Mouse (Mus musculus) intestine, postnatal 0 days (tissue): Measurements from ENCODE around the gene Magi2. TPM values are rescaled to one million over a fixed set of nuclear protein-coding genes. Genes with fewer than 3 reads are reported as not detected.

Experiments used
- ATAC-seq: fragments of 200-750 bp; cut with Nextera tagmentation; 2 replicates; pipeline ENCODE4 v1.8.0; 2017; ENCODE audit warnings: mild to moderate bottlenecking, moderate TSS enrichment, moderate library complexity
- H3K27ac ChIP-seq: fragments of 300-500 bp; sonication (generic); 2 replicates; pipeline ENCODE4 v1.5.1; 2014; ENCODE audit warnings: mild to moderate bottlenecking, low read depth, low read length, moderate library complexity
- H3K27me3 ChIP-seq: fragments of 300-500 bp; sonication (generic); replicated peaks from 2 replicates; pipeline ENCODE4 v1.6.1; 2014; ENCODE audit warnings: low read length, mixed read lengths; ENCODE audit not compliant: control insufficient read depth, insufficient read depth
- H3K36me3 ChIP-seq: fragments of 300-500 bp; sonication (generic); 2 replicates; pipeline ENCODE4 v1.6.1; 2014; ENCODE audit warnings: mild to moderate bottlenecking, moderate library complexity; ENCODE audit not compliant: control insufficient read depth, insufficient read depth
- H3K4me1 ChIP-seq: fragments of 300-500 bp; sonication (generic); replicated peaks from 2 replicates; pipeline ENCODE4 v1.6.1; 2014; ENCODE audit warnings: antibody characterized with exemption, low read length, mixed read lengths; ENCODE audit not compliant: control insufficient read depth, insufficient read depth
- H3K4me2 ChIP-seq: fragments of 300-500 bp; sonication (generic); replicated peaks from 2 replicates; pipeline ENCODE4 v1.6.1; 2014; ENCODE audit warnings: low read depth, mild to moderate bottlenecking, moderate library complexity
- H3K4me3 ChIP-seq: fragments of 300-500 bp; sonication (generic); 2 replicates; pipeline ENCODE4 v1.5.1; 2014; ENCODE audit warnings: low read depth, low read length
- H3K9ac ChIP-seq: fragments of 300-500 bp; sonication (generic); 2 replicates; pipeline ENCODE4 v1.6.1; 2014; ENCODE audit warnings: mild to moderate bottlenecking, low read depth, low read length
- H3K9me3 ChIP-seq: fragments of 300-500 bp; sonication (generic); 2 replicates; pipeline ENCODE4 v1.6.1; 2016; ENCODE audit warnings: mixed run types; ENCODE audit not compliant: control insufficient read depth
- CTCF ChIP-seq: sonication (generic); IDR thresholded peaks from 2 replicates; pipeline ENCODE4 v1.5.1; 2016; ENCODE audit warnings: low read depth, mild to moderate bottlenecking, control low read depth, antibody characterized with exemption, moderate library complexity
- WGBS: fragments of 180-500 bp; shearing (Covaris S2); extraction: QIAGEN DNeasy Blood & Tissue Kit; methylation state at CpG from one replicate; pipeline ENCODE4 v1.1.7; 2014; 5-methylcytosine and 5-hydroxymethylcytosine counted together
- polyA plus RNA-seq: library from polyadenylated mRNA; unstranded; fragments of >200 nt; fragmentation: Nextera tagmentation; extraction: Ambion mirVana; gene quantifications from 2 replicates; pipeline ENCODE4 v1.2.1, GENCODE M21; 2015

The Magi2 gene
- polyA plus RNA-seq, 1 experiment from 2014 or later: 1.0 TPM

DNA sequence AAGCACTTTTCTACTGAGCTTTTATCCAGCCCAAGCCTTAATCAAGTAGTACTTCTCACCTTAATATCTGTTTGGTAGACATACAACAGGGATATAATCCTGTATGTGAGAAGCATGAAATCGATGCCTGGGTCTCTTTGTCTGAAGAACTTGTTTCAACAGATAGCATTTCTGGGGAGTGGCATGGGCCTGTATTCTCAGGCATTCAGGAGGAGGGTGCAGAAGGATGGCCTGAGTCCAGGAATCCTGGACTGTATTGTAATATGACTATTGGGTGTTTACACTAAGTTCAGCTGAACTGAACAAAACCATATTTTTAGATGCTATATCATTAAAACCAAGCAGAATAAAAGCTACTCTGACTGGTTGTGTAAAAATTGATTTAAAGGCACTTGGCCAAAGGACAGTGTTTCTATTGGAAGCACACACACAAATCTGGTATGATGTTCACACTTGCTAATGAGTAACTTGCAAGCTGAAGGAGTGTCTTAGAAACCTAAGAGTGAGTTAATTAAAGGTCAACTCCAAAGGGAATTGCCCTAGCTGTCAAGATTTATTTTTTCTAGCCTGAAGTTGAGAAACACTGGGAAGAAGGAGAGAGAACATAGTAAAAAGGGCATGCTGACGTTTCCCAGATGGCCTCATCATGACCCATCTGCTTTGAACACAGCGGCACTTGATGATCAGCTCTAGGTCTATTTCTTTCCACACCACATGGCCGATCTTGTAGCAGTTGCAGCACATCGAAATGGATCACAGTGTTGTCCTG, 829.4 kb downstream of the Magi2 start:
- Histone ChIP-seq H3K4me3 (no peak overlapping the region), H3K9ac (no peak overlapping the region), H3K4me2 (no peak overlapping the region), H3K4me1 (no peaks in the 10 kb centered on the region), H3K36me3 (no peaks in the 10 kb centered on the region), H3K27ac (no peak overlapping the region), H3K9me3 (no peaks in the 10 kb centered on the region), H3K27me3 (no peaks in the 10 kb centered on the region)
- no peak for TF ChIP-seq CTCF
- no peak for ATAC-seq
- WGBS: 48% methylated on average over 5 of the region's 5 CpGs

DNA sequence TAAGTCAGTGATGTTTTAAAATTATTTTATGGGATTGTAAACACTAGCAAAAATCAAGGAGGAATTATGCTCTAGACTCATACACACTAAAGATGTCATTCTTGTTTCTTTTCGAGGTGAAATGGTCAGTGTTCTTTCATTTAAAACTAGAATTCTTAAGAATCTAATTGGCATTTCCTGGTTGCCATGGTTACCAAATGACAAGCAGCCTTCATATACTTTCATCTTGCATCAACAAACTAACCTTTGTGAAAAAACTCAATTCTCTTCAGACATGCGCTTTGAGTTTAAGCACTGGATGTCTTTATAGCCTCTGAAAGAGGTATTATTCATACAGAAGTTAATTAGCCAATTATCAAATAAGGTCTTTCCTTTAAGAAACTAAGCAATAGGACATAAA, 830.0 kb downstream of the Magi2 start:
- no peaks in the 10 kb centered on the region for H3K9me3 ChIP-seq
- no peak overlapping the region for H3K9ac ChIP-seq
- no peak for ATAC-seq
- no peaks in the 10 kb centered on the region for H3K36me3 ChIP-seq
- H3K4me2 ChIP-seq: no peak overlapping the region
- no peak for TF ChIP-seq CTCF
- no peaks in the 10 kb centered on the region for H3K27me3 ChIP-seq
- no peak overlapping the region for H3K4me3 ChIP-seq
- H3K4me1 ChIP-seq: no peaks in the 10 kb centered on the region
- no peak overlapping the region for H3K27ac ChIP-seq
- 70% methylated on average over 2 of the region's 2 CpGs for WGBS

DNA sequence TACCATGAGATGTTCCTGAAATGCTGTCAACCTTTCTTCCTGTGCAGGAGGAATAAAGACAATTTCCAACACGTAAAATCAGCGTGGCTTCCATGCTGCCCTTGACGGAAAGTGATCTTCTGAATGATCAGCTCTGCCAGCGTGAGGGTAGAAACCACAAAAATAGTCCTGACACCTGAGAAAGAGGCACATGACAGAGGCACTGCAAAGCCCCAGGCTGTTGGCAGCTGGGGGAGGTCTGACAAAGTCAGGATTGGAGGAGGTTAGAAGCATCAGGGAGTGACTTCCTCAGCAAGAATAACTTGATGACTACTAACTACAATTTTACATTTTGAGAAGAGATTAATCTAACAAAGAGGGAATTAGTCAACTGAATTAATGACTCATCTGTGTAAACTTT, 835.2 kb downstream of the Magi2 start:
- WGBS: 80% methylated on average over 4 of the region's 4 CpGs
- Histone ChIP-seq H3K9me3 (no peaks in the 10 kb centered on the region), H3K4me3 (no peak overlapping the region), H3K27me3 (no peaks in the 10 kb centered on the region), H3K9ac (no peak overlapping the region), H3K27ac (no peak overlapping the region), H3K4me1 (no peaks in the 10 kb centered on the region), H3K36me3 (no peaks in the 10 kb centered on the region), H3K4me2 (no peak overlapping the region)
- no peak for TF ChIP-seq CTCF
- no peak for ATAC-seq

DNA sequence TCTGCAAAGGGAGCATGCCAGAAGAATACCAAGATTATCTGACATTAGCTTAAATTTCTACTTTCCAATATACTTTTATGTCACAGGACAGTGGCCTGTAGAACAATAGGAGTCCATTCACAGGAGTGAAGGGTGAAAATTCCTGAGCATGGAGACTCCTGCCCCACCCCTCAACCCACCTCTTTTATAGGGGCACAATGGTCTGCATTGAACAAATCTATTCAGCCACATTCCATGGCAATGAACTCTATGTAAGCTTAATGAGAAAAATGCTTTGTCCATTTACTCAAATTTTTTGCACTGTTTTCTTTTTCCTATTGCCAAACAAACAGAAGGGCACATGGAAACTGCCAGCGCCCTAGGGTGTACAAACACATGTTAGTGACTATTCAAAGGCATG, 838.2 kb downstream of the Magi2 start:
- ATAC-seq: no peak
- Histone ChIP-seq H3K27me3 (no peaks in the 10 kb centered on the region), H3K36me3 (no peaks in the 10 kb centered on the region), H3K4me3 (no peak overlapping the region), H3K27ac (no peak overlapping the region), H3K4me2 (no peak overlapping the region), H3K9me3 (no peaks in the 10 kb centered on the region), H3K4me1 (no peaks in the 10 kb centered on the region), H3K9ac (no peak overlapping the region)
- TF ChIP-seq CTCF: no peak
- 90% methylated on average over 1 of the region's 1 CpGs for WGBS

DNA sequence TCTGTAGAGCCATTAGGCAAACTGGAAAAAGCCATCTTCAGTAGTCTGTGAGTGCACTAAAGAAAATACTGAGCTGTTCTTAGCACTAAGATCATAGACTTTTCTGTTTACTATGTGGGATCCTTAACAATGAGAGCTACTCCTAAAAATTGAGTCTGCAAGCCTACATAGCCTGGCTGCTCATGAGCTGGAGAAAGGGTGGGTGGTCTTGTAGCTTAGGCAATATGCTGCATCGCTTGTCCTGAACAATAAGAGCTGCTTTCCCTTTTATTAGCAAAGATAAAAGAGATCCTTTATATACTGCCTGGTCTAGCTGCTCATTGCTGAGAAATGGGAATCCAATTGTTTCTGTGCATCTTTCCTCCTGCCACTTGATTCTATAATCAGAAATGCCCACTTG, 841.7 kb downstream of the Magi2 start:
- no peaks in the 10 kb centered on the region for H3K27me3 ChIP-seq
- H3K9me3 ChIP-seq: no peaks in the 10 kb centered on the region
- H3K36me3 ChIP-seq: no peaks in the 10 kb centered on the region
- H3K4me1 ChIP-seq: no peaks in the 10 kb centered on the region
- WGBS: 76% methylated on average over 1 of the region's 1 CpGs
- ATAC-seq: no peak
- TF ChIP-seq CTCF: no peak
- no peak overlapping the region for H3K4me3 ChIP-seq
- no peak overlapping the region for H3K27ac ChIP-seq
- H3K9ac ChIP-seq: no peak overlapping the region
- no peak overlapping the region for H3K4me2 ChIP-seq

DNA sequence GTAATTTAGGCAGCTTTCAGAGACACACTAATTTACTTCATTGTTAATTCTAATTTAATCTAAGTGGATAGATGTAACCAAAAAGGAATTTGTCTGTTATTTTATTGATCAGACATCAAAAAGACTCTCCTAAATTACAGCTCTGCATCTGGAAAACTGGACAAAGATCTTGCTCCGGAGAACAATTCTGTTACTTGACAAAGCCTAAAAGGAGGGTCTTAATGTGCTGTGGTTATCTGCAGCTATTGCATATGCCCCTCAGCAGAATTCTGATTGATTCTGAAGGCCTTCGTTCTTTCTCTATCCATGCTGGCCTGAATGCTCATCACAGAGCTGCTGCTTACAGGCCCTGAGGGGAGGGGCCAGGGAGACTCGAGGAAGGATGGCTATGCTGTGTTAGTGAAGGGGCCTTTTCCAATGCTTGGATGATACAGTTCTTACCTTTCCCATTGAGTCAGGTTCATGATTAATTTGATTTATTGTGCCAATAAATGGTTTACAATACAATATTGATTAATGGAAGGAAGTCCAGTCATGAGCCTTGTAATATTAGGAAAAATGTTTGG, 842.2 kb downstream of the Magi2 start:
- H3K36me3 ChIP-seq: no peaks in the 10 kb centered on the region
- no peaks in the 10 kb centered on the region for H3K27me3 ChIP-seq
- no peak overlapping the region for H3K9ac ChIP-seq
- no peak for TF ChIP-seq CTCF
- H3K27ac ChIP-seq: no peak overlapping the region
- ATAC-seq: no peak
- H3K4me1 ChIP-seq: no peaks in the 10 kb centered on the region
- H3K9me3 ChIP-seq: no peaks in the 10 kb centered on the region
- no peak overlapping the region for H3K4me3 ChIP-seq
- WGBS: 59% methylated on average over 3 of the region's 3 CpGs
- H3K4me2 ChIP-seq: no peak overlapping the region

DNA sequence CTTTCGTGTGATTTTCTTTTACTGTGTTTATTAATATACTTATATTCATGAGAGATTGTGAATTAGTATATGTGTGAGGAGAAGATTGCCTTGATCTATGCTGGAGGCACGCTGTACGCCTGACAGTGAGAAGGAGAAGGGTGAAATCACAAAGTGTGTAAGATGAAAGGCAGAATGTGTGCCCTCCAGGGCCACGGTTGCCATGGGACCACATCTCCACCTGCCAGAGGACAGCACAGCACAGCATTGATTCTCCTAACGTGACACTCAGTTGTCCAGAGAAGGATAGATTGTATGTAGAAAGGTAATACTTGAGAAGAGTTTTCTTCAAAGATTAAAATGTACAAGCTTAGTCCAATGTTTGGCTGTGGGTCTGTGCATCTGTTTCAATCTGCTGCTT, 847.3 kb downstream of the Magi2 start:
- Histone ChIP-seq H3K4me1 (no peaks in the 10 kb centered on the region), H3K4me2 (no peak overlapping the region), H3K27ac (no peak overlapping the region), H3K9ac (no peak overlapping the region), H3K27me3 (no peaks in the 10 kb centered on the region), H3K9me3 (no peaks in the 10 kb centered on the region), H3K4me3 (no peak overlapping the region), H3K36me3 (no peaks in the 10 kb centered on the region)
- no peak for ATAC-seq
- TF ChIP-seq CTCF: no peak
- WGBS: 83% methylated on average over 5 of the region's 5 CpGs
